ENCODE assay signal across 8 mouse cellular contexts in genomic region chr3:32508666-32509324, GRCm38 (mm10). TPM values are rescaled to one million over a fixed set of nuclear protein-coding genes. Genes with fewer than 3 reads are reported as not detected.
DNase-seq lines count a peak whose midpoint lies in the region; ATAC-seq lines count a peak whose summit lies in the region.

No protein-coding gene starts in this region.

- H3K9ac ChIP-seq in hindbrain, embryonic 15.5 days = no peak overlapping the region

- 3% methylated on average over 17 of the region's 17 CpGs for WGBS in hindbrain, embryonic 15.5 days

- peak overlapping the region; percentile 78; the same call in 1 of the 2 replicates for H3K27ac ChIP-seq in hindbrain, embryonic 15.5 days (replicated peaks)

- peaks cover 38% of the 10 kb centered on the region for H3K4me1 ChIP-seq in hindbrain, embryonic 15.5 days (replicated peaks)

- peak; percentile 40 to 60 for DNase-seq in cerebellum, postnatal 4 days (ENCODE audit: low spot score in 2 of 2)
- peak; percentile 68 for DNase-seq in gastrocnemius, adult 18-20 months (ENCODE audit: low spot score)
- peak; percentile 52 to 64 for DNase-seq in layer of hippocampus, postnatal 36 days
- peak; percentile 74 for DNase-seq in lung, postnatal 25 days (ENCODE audit: low spot score)
- peak; percentile 70 for DNase-seq in retina, postnatal 7 days (ENCODE audit: low read depth, low spot score)
- peak; percentile 45 to 50 for DNase-seq in urinary bladder, postnatal 36 days (ENCODE audit: low spot score in 2 of 2)

- ATAC-seq in activated CD4-positive, CD25-positive, alpha-beta regulatory T cell, adult 4 months = peak; percentile 60
- ATAC-seq in hindbrain, embryonic 15.5 days (ENCODE audit: low FRiP score, low read depth) = no peak

- peak overlapping the region; percentile 17; the same call in 1 of the 2 replicates for H3K4me3 ChIP-seq in hindbrain, embryonic 15.5 days

- H3K36me3 ChIP-seq in hindbrain, embryonic 15.5 days = no peaks in the 10 kb centered on the region

- H3K27me3 ChIP-seq in hindbrain, embryonic 15.5 days = no peaks in the 10 kb centered on the region

- H3K9me3 ChIP-seq in hindbrain, embryonic 15.5 days = no peaks in the 10 kb centered on the region

- H3K4me2 ChIP-seq in hindbrain, embryonic 15.5 days = peak overlapping the region; percentile 65

RNA-seq across cellular contexts. Expression of gene Zfp639, which starts 1.3 kb away (rescaled TPM):
- polyA plus RNA-seq in activated CD4-positive, CD25-positive, alpha-beta regulatory T cell, adult 4 months (2017; shearing (Covaris generic)) = 10 to 100 TPM; 24.1 to 26.4 TPM
- total RNA-seq in gastrocnemius, adult 18-20 months (2021) = 10 to 100 TPM; 28.7 to 32.4 TPM
- polyA plus RNA-seq in hindbrain, embryonic 15.5 days (2015; fragmentation: Nextera tagmentation; extraction: Ambion mirVana) = 36.9 and 40.0 TPM in 2 replicates
- total RNA-seq in layer of hippocampus, postnatal 36 days (2021) = 10 to 100 TPM; 36.4 to 42.9 TPM

RNA-seq across cellular contexts. Expression of gene Kcnmb3, which starts 16.8 kb away (rescaled TPM):
- polyA plus RNA-seq in activated CD4-positive, CD25-positive, alpha-beta regulatory T cell, adult 4 months (2017; shearing (Covaris generic)) = under 1 TPM; 0.46 to 0.52 TPM
- total RNA-seq in gastrocnemius, adult 18-20 months (2021) = under 1 TPM in 1 of 2 experiments, not detected in 1; 0.17 TPM
- polyA plus RNA-seq in hindbrain, embryonic 15.5 days (2015; fragmentation: Nextera tagmentation; extraction: Ambion mirVana) = 0.21 TPM in 1 of 2 replicates, not detected in the other
- under 1 TPM; 0.43 to 0.92 TPM for total RNA-seq in layer of hippocampus, postnatal 36 days (2021)

RNA-seq across cellular contexts. Expression of gene Mfn1, which starts 20.5 kb away (rescaled TPM):
- polyA plus RNA-seq in activated CD4-positive, CD25-positive, alpha-beta regulatory T cell, adult 4 months (2017; shearing (Covaris generic)) = 1 to 10 TPM; 6.1 to 9.9 TPM
- total RNA-seq in gastrocnemius, adult 18-20 months (2021) = 100 to 1,000 TPM; 222 to 257 TPM
- 36.4 and 45.0 TPM in 2 replicates for polyA plus RNA-seq in hindbrain, embryonic 15.5 days (2015; fragmentation: Nextera tagmentation; extraction: Ambion mirVana)
- total RNA-seq in layer of hippocampus, postnatal 36 days (2021) = 10 to 100 TPM; 85.1 to 98.9 TPM
